Mouse (Mus musculus) heart, embryonic 11.5 days (tissue): Measurements from ENCODE around the gene Epn3. TPM values are rescaled to one million over a fixed set of nuclear protein-coding genes. Genes with fewer than 3 reads are reported as not detected.

ENCODE experiments used
- ATAC-seq: fragments of 200-750 bp; cut with Nextera tagmentation; replicated peaks from 2 replicates; pipeline ENCODE4 v1.8.0; 2017; ENCODE audit warnings: moderate library complexity; ENCODE audit not compliant: insufficient number of reproducible peaks, low FRiP score, low TSS enrichment
- H3K27ac ChIP-seq: fragments of 300-500 bp; sonication (generic); 2 replicates; pipeline ENCODE4 v1.5.1; 2014; ENCODE audit warnings: mild to moderate bottlenecking, low read depth, low read length
- H3K27me3 ChIP-seq: fragments of 300-500 bp; sonication (generic); 2 replicates; pipeline ENCODE4 v1.6.1; 2014; ENCODE audit warnings: mild to moderate bottlenecking, low read length, mixed read lengths; ENCODE audit not compliant: control insufficient read depth, insufficient read depth
- H3K36me3 ChIP-seq: fragments of 300-500 bp; sonication (generic); 2 replicates; pipeline ENCODE4 v1.6.1; 2014; ENCODE audit warnings: mild to moderate bottlenecking, low read length, moderate library complexity, mixed read lengths; ENCODE audit not compliant: control insufficient read depth, insufficient read depth
- H3K4me1 ChIP-seq: fragments of 300-500 bp; sonication (generic); 2 replicates; pipeline ENCODE4 v1.6.1; 2014; ENCODE audit warnings: low read length; ENCODE audit not compliant: control insufficient read depth, insufficient read depth
- H3K4me2 ChIP-seq: fragments of 300-500 bp; sonication (generic); 2 replicates; pipeline ENCODE4 v1.6.1; 2014; ENCODE audit warnings: mild to moderate bottlenecking, moderate library complexity
- H3K4me3 ChIP-seq: fragments of 300-500 bp; sonication (generic); 2 replicates; pipeline ENCODE4 v1.5.1; 2014; ENCODE audit warnings: low read depth, low read length
- H3K9ac ChIP-seq: fragments of 300-500 bp; sonication (generic); 2 replicates; pipeline ENCODE4 v1.6.1; 2014; ENCODE audit warnings: mild to moderate bottlenecking, low read depth, low read length, moderate library complexity
- H3K9me3 ChIP-seq: fragments of 300-500 bp; sonication (generic); replicated peaks from 2 replicates; pipeline ENCODE4 v1.6.1; 2016; ENCODE audit warnings: low read length; ENCODE audit not compliant: control insufficient read depth
- WGBS: fragments of 180-500 bp; shearing (Covaris S2); extraction: QIAGEN DNeasy Blood & Tissue Kit; methylation state at CpG from one replicate; pipeline ENCODE4 v1.1.7; 2014; ENCODE audit not compliant: insufficient replicate concordance; 5-methylcytosine and 5-hydroxymethylcytosine counted together
- polyA plus RNA-seq: library from polyadenylated mRNA; unstranded; fragments of >200 nt; fragmentation: Nextera tagmentation; extraction: Ambion mirVana; gene quantifications from 2 replicates; pipeline ENCODE4 v1.2.1, GENCODE M21; 2014

Gene Epn3
- polyA plus RNA-seq, 1 experiment from 2014 or later, result 8.2 TPM

- peaks cover 45% of the 10 kb centered on the region for H3K27me3 ChIP-seq
Observed at GRCm38 (mm10) chr11:94470391-94470790, 29.4 kb downstream of the Epn3 start.

GRCm38 (mm10) chr11:94469136-94470064, 30.4 kb downstream of the Epn3 start:
- H3K36me3 ChIP-seq, result no peaks in the 10 kb centered on the region
- no peak overlapping the region for H3K9ac ChIP-seq
- H3K4me1 ChIP-seq, result peaks cover 27% of the 10 kb centered on the region
- 37% methylated on average over 9 of the region's 9 CpGs for WGBS
- no peaks in the 10 kb centered on the region for H3K9me3 ChIP-seq
- no peak overlapping the region for H3K4me3 ChIP-seq
- no peak overlapping the region for H3K27ac ChIP-seq
- H3K27me3 ChIP-seq, result peaks cover 35% of the 10 kb centered on the region
- H3K4me2 ChIP-seq, result no peak overlapping the region
- ATAC-seq, result no peak

More at GRCm38 (mm10) chr11:94470391-94470790, 29.4 kb downstream of the Epn3 start:
- Histone ChIP-seq H3K4me1 (peaks cover 27% of the 10 kb centered on the region), H3K4me3 (no peak overlapping the region), H3K9me3 (no peaks in the 10 kb centered on the region), H3K36me3 (no peaks in the 10 kb centered on the region), H3K27ac (no peak overlapping the region), H3K4me2 (no peak overlapping the region), H3K9ac (no peak overlapping the region)
- no peak for ATAC-seq
- WGBS, result 46% methylated on average over 7 of the region's 7 CpGs

- no peak for ATAC-seq
- WGBS, result 24% methylated on average over 4 of the region's 4 CpGs
- peaks cover 29% of the 10 kb centered on the region for H3K27me3 ChIP-seq
- peaks cover 22% of the 10 kb centered on the region for H3K4me1 ChIP-seq
- H3K36me3 ChIP-seq, result no peaks in the 10 kb centered on the region
- H3K9me3 ChIP-seq, result no peaks in the 10 kb centered on the region
- no peak overlapping the region for H3K27ac ChIP-seq
- H3K9ac ChIP-seq, result no peak overlapping the region
- H3K4me2 ChIP-seq, result no peak overlapping the region
- H3K4me3 ChIP-seq, result no peak overlapping the region
Observed at GRCm38 (mm10) chr11:94468582-94469064, 31.2 kb downstream of the Epn3 start.

- ATAC-seq, result no peak
- no peak overlapping the region for H3K27ac ChIP-seq
- H3K9me3 ChIP-seq, result no peaks in the 10 kb centered on the region
- no peak overlapping the region for H3K4me2 ChIP-seq
- no peak overlapping the region for H3K4me3 ChIP-seq
- H3K4me1 ChIP-seq, result 0 out of 2 replicates have a peak, but pooled peaks cover 9% of the 10 kb centered on the region
- WGBS, result 84% methylated on average over 17 of the region's 17 CpGs
- H3K36me3 ChIP-seq, result no peaks in the 10 kb centered on the region
- no peak overlapping the region for H3K9ac ChIP-seq
- peaks cover 10% of the 10 kb centered on the region for H3K27me3 ChIP-seq
Observed at GRCm38 (mm10) chr11:94466333-94466855, 33.4 kb downstream of the Epn3 start.

- H3K36me3 ChIP-seq, result no peaks in the 10 kb centered on the region
- H3K9me3 ChIP-seq, result no peaks in the 10 kb centered on the region
- no peak for ATAC-seq
- 0 out of 2 replicates have a peak, but pooled peaks cover 7% of the 10 kb centered on the region for H3K4me1 ChIP-seq
- H3K4me3 ChIP-seq, result no peak overlapping the region
- H3K27me3 ChIP-seq, result peaks cover 4% of the 10 kb centered on the region; the same call in 1 of the 2 replicates
- WGBS, result 56% methylated on average over 2 of the region's 2 CpGs
- no peak overlapping the region for H3K9ac ChIP-seq
- no peak overlapping the region for H3K27ac ChIP-seq
- H3K4me2 ChIP-seq, result no peak overlapping the region
Observed at GRCm38 (mm10) chr11:94464170-94464569, 35.6 kb downstream of the Epn3 start.

- H3K4me2 ChIP-seq, result no peak overlapping the region
- no peak overlapping the region for H3K4me3 ChIP-seq
- H3K4me1 ChIP-seq, result 0 out of 2 replicates have a peak, but pooled peaks cover 2% of the 10 kb centered on the region
- H3K9me3 ChIP-seq, result no peaks in the 10 kb centered on the region
- H3K9ac ChIP-seq, result no peak overlapping the region
- H3K36me3 ChIP-seq, result no peaks in the 10 kb centered on the region
- WGBS, result 87% methylated on average over 11 of the region's 11 CpGs
- no peak overlapping the region for H3K27ac ChIP-seq
- H3K27me3 ChIP-seq, result peaks cover 7% of the 10 kb centered on the region; the same call in 1 of the 2 replicates
- ATAC-seq, result no peak
Observed at GRCm38 (mm10) chr11:94461856-94462255, 37.9 kb downstream of the Epn3 start.

- Histone ChIP-seq H3K4me1 (peaks cover 7% of the 10 kb centered on the region; the same call in 1 of the 2 replicates), H3K27ac (no peak overlapping the region), H3K4me3 (no peak overlapping the region), H3K4me2 (0 out of 2 replicates have a peak overlapping the region, but pooled peaks have one; percentile 2), H3K36me3 (no peaks in the 10 kb centered on the region), H3K27me3 (peaks cover 11% of the 10 kb centered on the region), H3K9me3 (no peaks in the 10 kb centered on the region), H3K9ac (no peak overlapping the region)
- WGBS, result 72% methylated on average over 15 of the region's 15 CpGs
- ATAC-seq, result no peak
Observed at GRCm38 (mm10) chr11:94457001-94457400, 42.8 kb downstream of the Epn3 start.

GRCm38 (mm10) chr11:94456347-94456746, 43.4 kb downstream of the Epn3 start:
- H3K9ac ChIP-seq, result no peak overlapping the region; the same call in 1 of the 2 replicates
- 51% methylated on average over 3 of the region's 3 CpGs for WGBS
- no peak overlapping the region for H3K4me3 ChIP-seq
- peak; percentile 62 for ATAC-seq
- H3K27me3 ChIP-seq, result peaks cover 11% of the 10 kb centered on the region
- H3K36me3 ChIP-seq, result no peaks in the 10 kb centered on the region
- H3K4me2 ChIP-seq, result peak overlapping the region; percentile 36; the same call in 1 of the 2 replicates
- no peaks in the 10 kb centered on the region for H3K9me3 ChIP-seq
- peak overlapping the region; percentile 13; the same call in 1 of the 2 replicates for H3K27ac ChIP-seq
- H3K4me1 ChIP-seq, result peaks cover 13% of the 10 kb centered on the region
